Mouse (Mus musculus): ENCODE measurements at regions not wholly inside any gene's neighbourhood (a gene's known extent, or its start where the extent isn't known, plus 50 kb on each side); places are given as distances from the start of the nearest gene placed in this dataset.

DNA sequence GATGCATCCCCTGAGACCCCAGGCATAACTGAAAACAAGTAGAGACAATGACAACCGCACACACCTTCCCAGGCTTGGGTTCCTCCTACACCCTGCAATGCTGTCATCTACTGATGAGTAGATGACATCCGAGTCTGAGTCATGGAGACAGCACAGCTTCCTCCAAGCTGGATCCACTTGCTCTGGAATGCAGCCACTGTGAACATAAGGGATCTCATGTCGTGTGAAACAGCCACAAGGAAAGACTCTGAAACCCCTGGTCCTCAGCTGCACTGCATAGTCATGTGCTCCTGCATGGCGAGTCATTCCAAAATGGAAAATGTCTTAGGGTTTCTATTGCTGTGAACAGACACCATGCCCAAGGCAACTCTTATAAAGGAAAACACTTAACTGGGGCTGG lies 305.2 kb upstream of the Zfp64 start:
- no peak for TF ChIP-seq GATA4 (IDR thresholded peaks at IDR 0.05; ENCODE audit: insufficient replicate concordance, low read length)

DNA sequence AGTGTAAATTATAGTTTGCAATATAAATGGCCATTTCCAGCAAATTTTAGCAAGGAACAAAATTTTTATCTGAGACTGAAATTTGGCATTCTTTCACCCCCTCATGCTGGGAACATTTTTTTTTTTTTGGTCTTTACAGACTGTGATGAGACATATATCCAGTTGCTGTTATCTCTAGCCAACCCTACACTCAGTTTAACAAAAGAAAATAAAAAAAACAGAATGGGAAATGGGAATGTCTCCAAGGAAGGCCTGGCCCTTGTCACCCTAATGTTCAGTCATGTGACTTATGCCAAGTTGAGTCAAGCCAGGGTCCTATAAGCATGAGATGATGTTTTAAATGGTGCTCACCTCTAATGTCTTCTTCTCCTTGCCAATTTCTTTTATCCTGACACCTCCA lies 289.2 kb upstream of the Zfp64 start:
- TF ChIP-seq GATA4 (IDR thresholded peaks at IDR 0.05; ENCODE audit: insufficient replicate concordance, low read length), result no peak

DNA sequence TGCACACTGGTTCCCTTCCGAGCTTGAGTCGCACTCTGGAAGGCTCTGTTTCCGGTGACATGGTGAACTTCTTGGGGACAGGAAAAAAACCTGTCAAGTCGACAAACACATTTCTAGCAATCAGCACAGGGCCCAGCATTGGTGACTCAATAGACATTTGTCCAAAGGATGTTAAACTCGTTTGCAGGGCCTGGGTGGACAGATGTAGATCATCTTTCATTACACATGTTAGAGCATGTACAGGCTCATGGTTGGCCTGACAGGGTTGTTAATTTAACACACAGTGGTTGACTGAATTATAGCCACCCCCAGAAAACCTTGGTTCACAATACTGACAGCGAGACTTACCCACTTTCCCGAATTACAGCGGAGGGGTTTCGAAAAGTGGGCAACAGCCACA lies 288.6 kb upstream of the Zfp64 start:
- TF ChIP-seq GATA4 (IDR thresholded peaks at IDR 0.05; ENCODE audit: insufficient replicate concordance, low read length), result no peak

DNA sequence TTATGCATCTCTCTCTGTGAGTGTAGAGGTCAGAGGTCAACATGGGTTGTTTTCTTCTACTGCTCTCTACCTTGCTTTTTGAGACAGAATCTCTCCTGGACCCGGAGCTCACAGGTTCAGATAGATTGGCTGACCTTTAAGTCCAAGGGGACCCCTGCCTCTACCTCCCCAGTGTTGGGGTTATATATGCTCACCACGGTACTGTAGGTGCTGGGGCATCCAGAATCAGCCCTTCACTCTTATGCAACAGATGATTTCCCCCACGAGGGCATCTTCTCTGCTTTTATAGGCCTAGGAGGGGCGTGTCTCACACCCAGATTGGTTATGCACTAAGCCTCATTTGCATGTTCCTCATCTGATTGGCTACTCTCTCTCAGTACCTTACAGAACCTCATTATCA lies 282.5 kb upstream of the Zfp64 start:
- TF ChIP-seq GATA4 (IDR thresholded peaks at IDR 0.05; ENCODE audit: insufficient replicate concordance, low read length), result no peak

DNA sequence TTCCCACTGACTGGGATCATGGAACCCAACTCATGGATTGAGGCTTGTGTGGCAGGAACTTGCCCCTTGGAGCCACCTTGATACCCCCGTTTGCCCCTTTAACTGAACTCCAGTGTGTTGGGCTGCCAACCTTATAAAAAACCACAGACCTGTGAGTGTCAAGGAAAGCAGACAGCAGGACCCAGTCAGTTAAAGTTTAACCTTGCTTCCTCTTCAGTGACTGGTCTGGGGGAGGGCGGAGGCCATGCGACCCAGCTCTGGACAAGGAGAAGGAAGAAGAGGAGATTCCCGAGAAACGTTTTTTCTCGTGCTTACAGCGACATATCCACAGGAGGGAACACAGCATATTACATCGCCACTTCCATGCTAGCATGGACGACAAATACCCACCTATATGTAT lies 281.9 kb upstream of the Zfp64 start:
- no peak for TF ChIP-seq GATA4 (IDR thresholded peaks at IDR 0.05; ENCODE audit: insufficient replicate concordance, low read length)

DNA sequence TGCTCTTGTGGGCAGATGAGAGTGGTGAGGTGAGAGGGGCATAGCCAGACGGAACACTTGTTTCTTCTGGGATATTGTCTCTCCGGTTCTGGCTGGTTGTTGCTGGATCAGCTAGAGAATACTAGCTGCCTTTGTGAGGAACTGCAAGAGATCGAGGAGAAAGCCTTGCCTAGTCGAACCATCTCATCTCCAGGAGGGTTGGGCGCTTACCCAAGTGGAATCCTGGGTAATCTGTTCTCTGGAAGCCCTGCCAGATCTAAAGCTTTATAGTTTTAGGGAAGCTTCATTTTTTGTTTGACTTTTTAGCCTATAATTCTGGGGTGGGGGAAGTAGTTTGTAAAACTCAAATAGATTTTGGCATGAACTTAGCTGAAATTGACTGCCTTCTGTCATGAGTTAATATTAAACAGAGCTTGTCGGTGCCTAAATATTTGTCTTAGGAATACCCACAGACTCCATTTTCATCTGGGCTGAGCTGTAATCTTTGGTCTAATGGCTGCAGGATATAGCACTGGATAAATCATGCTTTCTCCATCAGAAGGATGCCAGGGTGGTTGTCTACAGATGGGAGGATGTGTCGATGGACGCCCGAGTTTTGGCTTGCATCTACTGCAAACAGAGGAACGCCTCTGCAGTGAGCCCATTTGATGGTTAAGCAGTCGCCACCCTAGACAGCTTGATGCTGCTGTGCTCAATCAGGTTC lies 279.1 kb upstream of the Zfp64 start:
- TF ChIP-seq GATA4 (IDR thresholded peaks at IDR 0.05; ENCODE audit: insufficient replicate concordance, low read length), result no peak

DNA sequence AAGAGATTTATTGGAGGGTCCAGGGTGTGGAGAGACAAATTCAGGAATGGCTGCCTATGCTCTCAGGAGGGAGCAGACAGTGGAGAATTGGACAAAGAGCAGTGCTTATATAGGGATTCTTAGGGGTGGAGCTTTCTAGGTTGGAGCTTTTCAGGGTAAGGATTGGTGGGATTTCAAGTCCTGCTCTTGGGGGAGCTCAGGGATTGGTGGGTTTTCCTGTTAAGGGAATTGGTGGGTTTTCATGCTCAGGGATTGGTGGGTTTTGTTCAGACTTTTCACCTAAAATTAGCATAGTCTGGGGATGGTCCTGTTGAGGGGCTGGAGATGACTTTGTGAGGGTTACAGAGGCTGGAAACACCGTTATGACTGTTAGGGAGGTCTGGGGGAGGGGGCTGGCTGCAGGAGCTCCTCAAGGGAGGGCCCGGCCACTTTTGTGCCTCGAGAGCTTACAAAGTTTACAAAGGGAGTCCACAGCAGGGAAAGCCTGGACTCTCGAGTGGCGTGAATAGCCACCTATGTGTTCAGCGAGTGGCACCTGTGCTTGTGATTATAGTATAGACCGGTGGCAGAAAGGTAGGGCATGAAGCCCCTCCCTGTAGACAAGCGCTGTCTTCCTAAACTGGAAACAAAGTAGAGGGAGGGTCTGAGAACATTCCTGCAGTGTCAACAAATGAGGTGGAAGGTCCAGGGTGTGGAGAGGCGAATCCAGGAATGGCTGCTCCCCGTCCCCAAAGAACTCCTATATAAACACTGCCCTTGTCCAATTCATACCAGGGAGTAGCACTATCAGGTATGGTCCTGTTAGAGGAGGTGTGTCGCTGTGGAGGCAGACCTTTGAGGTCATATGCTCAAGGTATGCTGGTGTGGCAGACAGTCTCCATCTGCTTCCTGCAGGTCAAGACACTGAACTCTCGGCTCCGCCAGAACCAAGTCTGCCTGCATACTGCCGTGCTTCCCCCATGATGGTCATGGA lies 278.1 kb upstream of the Zfp64 start:
- TF ChIP-seq GATA4 (IDR thresholded peaks at IDR 0.05; ENCODE audit: insufficient replicate concordance, low read length), result no peak

DNA sequence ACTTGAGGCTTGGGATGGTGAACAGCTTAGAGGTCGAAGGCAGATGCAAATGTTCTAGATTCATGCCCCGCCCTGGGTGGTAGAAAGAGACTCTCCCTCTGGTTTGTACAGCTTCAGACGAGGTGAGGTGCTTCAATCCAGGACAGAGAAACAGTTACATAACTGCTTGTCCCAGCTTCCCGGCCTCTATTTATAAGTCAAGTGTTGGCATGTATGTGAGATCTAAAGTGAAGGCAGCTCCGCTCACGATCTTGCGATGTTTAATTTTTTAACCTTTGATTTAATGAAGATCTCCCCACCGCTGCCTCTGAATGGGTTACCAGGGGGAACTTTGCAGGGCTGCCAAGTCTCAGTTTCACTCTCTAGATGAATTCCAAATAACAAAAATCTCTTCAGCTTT lies 266.9 kb upstream of the Zfp64 start:
- no peak for TF ChIP-seq GATA4 (IDR thresholded peaks at IDR 0.05; ENCODE audit: insufficient replicate concordance, low read length)

DNA sequence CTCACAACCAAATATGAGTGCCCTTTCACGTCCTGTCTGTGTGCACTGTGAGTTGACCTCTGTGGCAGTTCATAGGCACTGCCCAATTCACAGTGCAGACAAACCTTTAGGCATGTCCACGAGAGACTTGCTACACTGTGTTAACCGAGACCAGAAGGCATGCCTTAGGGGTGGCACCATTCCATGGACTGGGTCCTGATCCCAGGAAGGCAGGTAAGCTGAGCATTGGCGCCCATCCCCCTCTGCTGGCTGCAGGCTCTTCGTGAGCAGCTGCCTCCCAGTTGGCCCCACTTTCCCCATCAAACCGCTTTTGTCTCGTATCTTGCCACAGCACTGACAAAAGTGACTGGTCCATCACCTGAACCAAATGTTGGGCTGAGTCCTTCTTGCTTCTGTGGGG lies 265.8 kb upstream of the Zfp64 start:
- no peak for TF ChIP-seq GATA4 (IDR thresholded peaks at IDR 0.05; ENCODE audit: insufficient replicate concordance, low read length)

DNA sequence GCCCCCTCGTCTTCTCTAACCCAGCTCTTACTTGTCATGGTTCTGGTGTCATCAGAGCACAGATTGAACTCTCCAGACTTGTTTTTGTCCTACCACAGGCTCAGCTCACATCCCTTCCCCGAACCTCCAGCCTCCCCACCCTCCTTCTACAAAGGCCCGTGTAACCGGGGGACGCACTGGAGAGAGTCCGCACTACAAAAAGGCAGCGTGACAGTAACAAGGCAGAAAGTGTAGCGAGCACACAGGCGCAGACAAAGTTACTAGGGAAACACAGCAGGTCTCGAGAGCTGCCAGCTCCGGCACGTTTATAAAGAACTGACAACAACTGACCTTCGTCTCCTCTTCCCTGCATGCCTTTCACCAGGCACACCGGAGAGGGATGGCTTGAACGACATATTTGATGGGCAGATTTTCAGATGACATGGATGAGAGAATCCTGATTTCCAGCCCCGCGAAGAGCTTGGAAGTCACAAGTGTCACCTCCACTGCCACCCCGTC lies 260.2 kb upstream of the Zfp64 start:
- TF ChIP-seq GATA4 (IDR thresholded peaks at IDR 0.05; ENCODE audit: insufficient replicate concordance, low read length), result no peak

DNA sequence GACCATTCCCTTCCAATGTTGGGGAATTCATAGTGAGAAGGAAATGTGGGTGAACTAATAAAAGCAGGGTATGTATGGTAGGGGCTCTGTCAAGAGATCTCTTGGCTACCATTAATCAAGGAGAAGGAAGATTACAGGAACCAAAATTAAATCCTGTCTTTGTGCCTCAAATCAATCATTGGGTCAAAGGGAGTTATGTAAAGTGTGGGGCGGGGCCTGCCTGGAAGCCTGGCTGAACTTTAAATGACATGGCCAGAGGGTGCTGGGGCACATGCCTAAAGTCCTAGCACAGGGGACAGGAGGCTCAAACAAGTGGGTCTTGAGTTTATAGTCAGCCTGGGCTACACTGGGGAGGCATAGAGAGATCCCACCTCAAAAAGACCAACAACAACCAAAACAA lies 259.0 kb upstream of the Zfp64 start:
- no peak for TF ChIP-seq GATA4 (IDR thresholded peaks at IDR 0.05; ENCODE audit: insufficient replicate concordance, low read length)

DNA sequence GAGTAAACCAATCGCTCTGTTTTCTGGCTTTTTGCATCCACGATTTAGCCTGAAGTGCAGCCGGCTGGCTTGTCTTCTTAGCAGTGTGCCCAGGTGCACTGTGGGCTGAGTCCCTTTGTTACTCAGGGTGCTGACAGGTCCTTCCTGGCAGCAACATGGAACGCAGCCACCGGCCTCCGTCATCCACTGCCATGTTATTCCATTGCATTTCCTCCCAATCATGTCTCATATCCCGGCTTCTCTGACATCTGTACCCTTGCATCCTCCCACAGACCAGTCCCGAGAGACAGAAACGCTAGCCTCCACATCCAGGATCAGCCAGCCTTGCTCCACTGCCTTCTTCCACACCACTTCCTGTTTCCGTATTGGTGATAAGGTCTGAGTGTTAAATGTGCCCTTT lies 257.9 kb upstream of the Zfp64 start:
- TF ChIP-seq GATA4 (IDR thresholded peaks at IDR 0.05; ENCODE audit: insufficient replicate concordance, low read length), result peak; percentile 29; the same call in 1 of the 2 replicates

DNA sequence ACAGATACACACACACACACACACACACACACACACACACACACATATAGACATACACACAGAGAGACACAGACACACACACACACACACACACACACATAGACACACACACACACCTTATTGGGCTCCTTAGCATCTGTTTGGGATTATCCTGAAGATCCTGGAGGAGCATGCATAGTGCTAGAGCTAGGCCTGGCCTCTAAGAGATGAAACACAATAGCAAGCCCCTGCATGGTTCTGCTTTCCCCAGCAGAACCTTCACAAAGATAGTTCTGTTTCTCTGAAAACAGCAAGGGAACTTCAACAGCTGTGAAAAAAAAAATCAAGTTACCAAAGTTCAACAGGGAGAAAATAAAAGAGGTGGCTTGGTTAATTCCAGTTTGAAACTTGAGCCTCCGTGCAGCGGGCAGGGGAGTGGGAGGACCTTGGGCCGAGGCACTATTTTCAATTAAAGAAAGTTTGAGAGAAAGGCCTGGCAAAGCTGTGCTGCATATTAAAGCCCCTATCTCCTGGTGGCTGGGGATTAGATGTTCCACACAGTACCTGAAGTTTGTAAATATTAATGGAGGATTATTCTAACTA lies 257.4 kb upstream of the Zfp64 start:
- no peak for TF ChIP-seq GATA4 (IDR thresholded peaks at IDR 0.05; ENCODE audit: insufficient replicate concordance, low read length)

DNA sequence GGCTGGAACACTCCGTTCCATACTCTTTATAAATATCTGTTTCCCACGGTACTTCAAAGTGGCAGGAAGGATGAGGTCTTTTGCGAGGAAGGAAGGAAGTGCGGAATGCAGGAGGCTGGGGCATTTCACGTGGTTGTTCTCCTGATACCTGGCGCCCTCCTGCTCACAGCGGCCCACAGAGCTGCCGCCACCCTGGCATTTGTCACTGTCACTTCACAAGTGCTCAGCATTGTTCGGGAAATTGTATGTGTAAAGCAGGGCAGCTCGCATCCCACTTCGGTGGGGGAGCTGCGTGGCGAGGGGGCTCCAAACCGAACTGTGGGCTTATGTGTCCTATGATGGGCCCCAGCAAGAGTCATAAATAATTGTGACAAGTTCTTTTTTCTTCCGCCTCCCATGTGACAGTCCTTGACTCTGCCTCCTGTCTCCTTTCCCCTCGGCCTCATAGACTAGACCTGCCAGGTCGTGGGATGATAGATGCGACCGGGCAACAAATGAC lies 248.9 kb upstream of the Zfp64 start:
- TF ChIP-seq GATA4 (IDR thresholded peaks at IDR 0.05; ENCODE audit: insufficient replicate concordance, low read length), result peak; percentile 9; the same call in 1 of the 2 replicates

DNA sequence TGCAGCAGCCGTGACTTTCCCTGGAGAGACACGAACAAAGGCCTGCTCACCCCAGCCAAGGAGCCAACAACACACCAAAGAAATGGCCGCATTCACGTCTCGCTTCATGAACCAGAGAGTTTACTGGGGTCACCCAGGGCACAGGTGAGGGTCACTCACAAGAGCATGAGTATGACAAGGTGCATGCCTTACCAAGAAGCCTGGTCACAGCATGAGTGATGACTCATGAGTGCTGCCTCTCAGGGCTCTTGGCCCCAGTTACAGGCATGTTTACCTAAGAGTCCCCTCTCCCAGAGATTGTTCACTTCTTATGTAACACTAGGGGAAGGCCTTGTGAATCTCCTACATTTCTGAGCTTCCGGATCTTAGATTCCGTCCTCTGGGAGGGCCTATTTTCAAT lies 236.6 kb upstream of the Zfp64 start:
- no peak for TF ChIP-seq GATA4 (IDR thresholded peaks at IDR 0.05; ENCODE audit: insufficient replicate concordance, low read length)

Data from liver, adult (tissue).